Mouse (Mus musculus): ENCODE measurements at regions not wholly inside any gene's neighbourhood (a gene's known extent, or its start where the extent isn't known, plus 50 kb on each side); places are given as distances from the start of the nearest gene placed in this dataset.

GRCm38 (mm10) chr10:119054191-119055175 is 184.5 kb upstream of the Dyrk2 start:
- no peak for DNase-seq (ENCODE audit: low spot score in 2 of 2)

- no peak for DNase-seq (ENCODE audit: low spot score in 2 of 2)
These were observed 182.5 kb upstream of the Dyrk2 start for GRCm38 (mm10) chr10:119052441-119053041.

- DNase-seq (ENCODE audit: low spot score in 2 of 2), result no peak
These were observed 181.6 kb upstream of the Dyrk2 start for GRCm38 (mm10) chr10:119051598-119051997.

GRCm38 (mm10) chr10:119050017-119050685 is 180.1 kb upstream of the Dyrk2 start:
- no peak for DNase-seq (ENCODE audit: low spot score in 2 of 2)

- DNase-seq (ENCODE audit: low spot score in 2 of 2), result no peak
These were observed 178.8 kb upstream of the Dyrk2 start for GRCm38 (mm10) chr10:119048643-119049420.

- no peak for DNase-seq (ENCODE audit: low spot score in 2 of 2)
These were observed 175.1 kb upstream of the Dyrk2 start for GRCm38 (mm10) chr10:119045059-119045458.

- DNase-seq (ENCODE audit: low spot score in 2 of 2), result no peak
These were observed 173.1 kb upstream of the Dyrk2 start for GRCm38 (mm10) chr10:119043069-119043468.

GRCm38 (mm10) chr10:119040205-119040604 is 170.2 kb upstream of the Dyrk2 start:
- DNase-seq (ENCODE audit: low spot score in 2 of 2), result no peak

- DNase-seq (ENCODE audit: low spot score in 2 of 2), result no peak
These were observed 169.7 kb upstream of the Dyrk2 start for GRCm38 (mm10) chr10:119039732-119040131.

- no peak for DNase-seq (ENCODE audit: low spot score in 2 of 2)
These were observed 169.0 kb upstream of the Dyrk2 start for GRCm38 (mm10) chr10:119038991-119039390.

- no peak for DNase-seq (ENCODE audit: low spot score in 2 of 2)
These were observed 167.8 kb upstream of the Dyrk2 start for GRCm38 (mm10) chr10:119037781-119038180.

GRCm38 (mm10) chr10:119035863-119036262 is 165.9 kb upstream of the Dyrk2 start:
- DNase-seq (ENCODE audit: low spot score in 2 of 2), result no peak

GRCm38 (mm10) chr10:119034396-119034795 is 164.4 kb upstream of the Dyrk2 start:
- DNase-seq (ENCODE audit: low spot score in 2 of 2), result no peak

GRCm38 (mm10) chr10:119031282-119032275 is 161.6 kb upstream of the Dyrk2 start:
- DNase-seq (ENCODE audit: low spot score in 2 of 2), result peak; percentile 70 to 71

- DNase-seq (ENCODE audit: low spot score in 2 of 2), result no peak
These were observed 158.6 kb upstream of the Dyrk2 start for GRCm38 (mm10) chr10:119028480-119029137.

GRCm38 (mm10) chr10:119027241-119027901 is 157.4 kb upstream of the Dyrk2 start:
- peak; percentile 46 to 60 for DNase-seq (ENCODE audit: low spot score in 2 of 2)

GRCm38 (mm10) chr10:119026291-119026690 is 156.3 kb upstream of the Dyrk2 start:
- DNase-seq (ENCODE audit: low spot score in 2 of 2), result peak; percentile 71 to 72

- DNase-seq (ENCODE audit: low spot score in 2 of 2), result no peak
These were observed 154.4 kb upstream of the Dyrk2 start for GRCm38 (mm10) chr10:119024425-119024824.

GRCm38 (mm10) chr10:119019082-119019481 is 149.1 kb upstream of the Dyrk2 start:
- DNase-seq (ENCODE audit: low spot score in 2 of 2), result no peak
